Mouse (Mus musculus) stomach, postnatal 0 days (tissue): ENCODE measurements at regions not wholly inside any gene's neighbourhood (a gene's known extent, or its start where the extent isn't known, plus 50 kb on each side); places are given as distances from the start of the nearest gene placed in this dataset.

Experiments used
- CTCF ChIP-seq: IDR thresholded peaks from 2 replicates; pipeline ENCODE4 v1.5.1; 2016; ENCODE audit warnings: antibody characterized with exemption, low read depth, mild to moderate bottlenecking, moderate library complexity
- EP300 ChIP-seq: optimal IDR thresholded peaks from 2 replicates; pipeline ENCODE3; 2016; ENCODE audit warnings: antibody characterized with exemption

- TF ChIP-seq EP300 (no peak), CTCF (no peak)
Measured at GRCm38 (mm10) chr14:110168632-110169031, 586.3 kb downstream of the Slitrk6 start.
